Mouse (Mus musculus): ENCODE data around the gene Adam33.

Gene Adam33

DNA sequence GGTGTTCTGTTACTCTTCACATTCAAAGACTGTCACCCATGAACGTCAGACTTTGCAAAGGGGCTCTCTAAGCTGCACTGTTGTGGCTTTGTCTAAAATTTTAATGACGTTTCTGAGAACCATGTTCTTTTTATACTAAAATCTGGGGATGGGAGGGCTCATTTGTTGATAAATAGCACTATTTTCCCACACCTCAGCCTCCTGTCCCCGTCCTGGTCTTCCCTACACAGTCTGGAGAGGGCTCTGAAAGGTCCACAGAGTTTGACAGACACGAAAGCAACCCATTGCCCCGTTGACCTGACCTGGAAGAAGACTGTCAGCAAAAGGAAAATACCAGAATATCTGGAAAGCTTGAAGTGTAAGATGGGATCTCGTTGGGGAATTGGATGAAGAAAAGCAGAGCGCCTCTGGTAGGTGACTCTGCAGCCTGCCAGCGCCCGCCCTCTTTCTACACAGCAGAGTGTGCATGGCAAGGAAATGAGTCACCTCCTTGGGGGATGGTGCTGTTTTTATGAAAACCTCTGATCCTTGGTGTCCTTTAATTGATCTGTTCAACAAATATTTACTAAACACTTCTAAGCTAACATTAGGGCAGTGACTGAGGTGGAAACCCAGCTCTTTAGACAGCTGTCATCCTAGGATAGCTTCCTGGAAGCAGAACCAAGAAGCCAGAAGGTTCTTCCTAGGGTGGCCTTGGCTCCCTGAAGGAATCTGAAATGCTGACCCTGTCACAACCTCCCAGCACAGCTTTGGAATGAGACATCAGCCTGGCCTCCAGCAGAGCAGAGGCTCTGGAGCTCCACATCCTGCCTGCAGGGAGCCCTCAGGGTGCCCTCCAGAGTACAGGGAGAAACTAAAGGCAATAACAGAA, 34.3 kb downstream of the Adam33 start:
- no peak for DNase-seq (ENCODE audit: low spot score in 2 of 2)

GRCm38 (mm10) chr2:131026941-131027340, 36.7 kb downstream of the Adam33 start:
- no peak for DNase-seq (ENCODE audit: low spot score in 2 of 2)

- DNase-seq (ENCODE audit: low spot score in 2 of 2): no peak
Measured at GRCm38 (mm10) chr2:131025230-131025629, 38.4 kb downstream of the Adam33 start.

GRCm38 (mm10) chr2:131010566-131010965, 53.0 kb downstream of the Adam33 start:
- no peak for DNase-seq (ENCODE audit: low spot score in 2 of 2)

GRCm38 (mm10) chr2:131009123-131009522, 54.5 kb downstream of the Adam33 start:
- DNase-seq (ENCODE audit: low spot score in 2 of 2): no peak

All from frontal cortex, postnatal 10 days (tissue).